Mouse (Mus musculus) heart, embryonic 15.5 days (tissue): Measurements from ENCODE around the gene Ppp1r26. TPM values are rescaled to one million over a fixed set of nuclear protein-coding genes. Genes with fewer than 3 reads are reported as not detected.
A peak's percentile ranks its signal among the peaks of the same experiment; 100 is the strongest.

Source experiments
- ATAC-seq: fragments of 200-750 bp; cut with Nextera tagmentation; replicated peaks from 2 replicates; pipeline ENCODE4 v1.8.0; 2017; ENCODE audit warnings: low read depth, moderate TSS enrichment; ENCODE audit not compliant: insufficient number of reproducible peaks, insufficient read depth, low FRiP score
- H3K27ac ChIP-seq: fragments of 300-500 bp; sonication (generic); 2 replicates; pipeline ENCODE4 v1.5.1; 2015; ENCODE audit warnings: mild to moderate bottlenecking, inconsistent platforms
- H3K27me3 ChIP-seq: fragments of 300-500 bp; sonication (generic); 2 replicates; pipeline ENCODE4 v1.6.1; 2015; ENCODE audit warnings: inconsistent platforms
- H3K36me3 ChIP-seq: fragments of 300-500 bp; sonication (generic); 2 replicates; pipeline ENCODE4 v1.6.1; 2015; ENCODE audit warnings: mild to moderate bottlenecking, inconsistent platforms
- H3K4me1 ChIP-seq: fragments of 300-500 bp; sonication (generic); replicated peaks from 2 replicates; pipeline ENCODE4 v1.6.1; 2015; ENCODE audit warnings: inconsistent platforms
- H3K4me2 ChIP-seq: fragments of 300-500 bp; sonication (generic); 2 replicates; pipeline ENCODE4 v1.6.1; 2015; ENCODE audit warnings: inconsistent platforms, mild to moderate bottlenecking, moderate library complexity
- H3K4me3 ChIP-seq: fragments of 300-500 bp; sonication (generic); 2 replicates; pipeline ENCODE4 v1.5.1; 2015; ENCODE audit warnings: mild to moderate bottlenecking, inconsistent platforms
- H3K9ac ChIP-seq: fragments of 300-500 bp; sonication (generic); 2 replicates; pipeline ENCODE4 v1.6.1; 2015; ENCODE audit warnings: mild to moderate bottlenecking, inconsistent platforms
- H3K9me3 ChIP-seq: fragments of 300-500 bp; sonication (generic); replicated peaks from 2 replicates; pipeline ENCODE4 v1.6.1; 2016; ENCODE audit warnings: inconsistent platforms
- whole genome bisulfite sequencing: fragments of 180-500 bp; shearing (Covaris S2); methylation state at CpG from one replicate; pipeline ENCODE4 v1.1.7; 2015; ENCODE audit warnings: mixed read lengths; 5-methylcytosine and 5-hydroxymethylcytosine counted together
- polyA plus RNA-seq: library from polyadenylated mRNA; unstranded; fragments of >200 nt; fragmentation: Nextera tagmentation; extraction: Ambion mirVana; gene quantifications from 2 replicates; pipeline ENCODE4 v1.2.1, GENCODE M21; 2015

Gene Ppp1r26
- polyA plus RNA-seq, 1 experiment from 2014 or later, result 3.1 TPM

DNA sequence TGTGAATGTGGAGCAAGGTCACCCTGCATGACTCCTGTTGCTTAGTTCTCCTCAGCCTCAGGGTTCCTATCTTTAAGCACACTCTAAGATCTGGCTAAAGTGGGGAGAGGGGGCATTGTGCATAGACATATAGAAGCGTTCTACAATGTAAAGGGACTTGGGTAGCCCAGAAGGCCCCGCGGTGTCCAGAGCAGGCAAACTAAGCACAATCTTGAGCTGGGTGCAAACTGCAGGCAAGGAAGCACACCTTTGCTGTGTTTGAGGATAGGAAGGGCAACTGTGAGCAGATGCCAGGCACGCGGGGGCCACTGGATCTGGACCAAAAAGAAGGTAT is 452 bp upstream of the Ppp1r26 start:
- no peak for ATAC-seq

DNA sequence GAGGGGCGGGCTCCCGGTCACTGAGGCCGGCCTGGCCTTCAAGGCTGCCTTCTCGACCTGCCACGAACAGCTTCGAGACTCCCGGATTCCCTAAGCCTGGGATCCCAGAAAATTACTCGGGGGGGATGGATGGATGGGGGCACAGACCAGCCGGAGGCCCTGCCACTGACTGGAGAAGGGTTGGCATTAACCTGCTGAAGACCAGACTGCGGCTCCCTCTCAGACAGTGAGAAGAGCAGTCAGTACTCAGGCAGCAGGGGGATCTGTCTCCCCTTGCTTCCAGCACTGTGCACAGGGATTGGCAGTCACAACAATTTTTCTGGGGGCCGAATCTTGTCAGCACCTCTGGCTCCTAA is 693 bp downstream of the Ppp1r26 start:
- Histone ChIP-seq H3K4me2 (peak overlapping the region; percentile 98), H3K27me3 (peaks cover 12% of the 10 kb centered on the region), H3K4me1 (peaks cover 13% of the 10 kb centered on the region), H3K9ac (peak overlapping the region; percentile 80), H3K4me3 (peak overlapping the region; percentile 80), H3K36me3 (peaks cover 5% of the 10 kb centered on the region; the same call in 1 of the 2 replicates), H3K9me3 (no peaks in the 10 kb centered on the region), H3K27ac (peak overlapping the region; percentile 68)
- no peak for ATAC-seq
- WGBS, result 8% methylated on average over 10 of the region's 11 CpGs

More for the DNA sequence above, 452 bp upstream of the Ppp1r26 start:
- H3K4me2 ChIP-seq, result peak overlapping the region; percentile 98
- peaks cover 13% of the 10 kb centered on the region for H3K4me1 ChIP-seq
- H3K36me3 ChIP-seq, result no peaks in the 10 kb centered on the region
- peak overlapping the region; percentile 80 for H3K4me3 ChIP-seq
- H3K27me3 ChIP-seq, result peaks cover 12% of the 10 kb centered on the region
- peak overlapping the region; percentile 80 for H3K9ac ChIP-seq
- H3K27ac ChIP-seq, result peak overlapping the region; percentile 68; the same call in 1 of the 2 replicates
- no peaks in the 10 kb centered on the region for H3K9me3 ChIP-seq
- 5% methylated on average over 5 of the region's 5 CpGs for WGBS

DNA sequence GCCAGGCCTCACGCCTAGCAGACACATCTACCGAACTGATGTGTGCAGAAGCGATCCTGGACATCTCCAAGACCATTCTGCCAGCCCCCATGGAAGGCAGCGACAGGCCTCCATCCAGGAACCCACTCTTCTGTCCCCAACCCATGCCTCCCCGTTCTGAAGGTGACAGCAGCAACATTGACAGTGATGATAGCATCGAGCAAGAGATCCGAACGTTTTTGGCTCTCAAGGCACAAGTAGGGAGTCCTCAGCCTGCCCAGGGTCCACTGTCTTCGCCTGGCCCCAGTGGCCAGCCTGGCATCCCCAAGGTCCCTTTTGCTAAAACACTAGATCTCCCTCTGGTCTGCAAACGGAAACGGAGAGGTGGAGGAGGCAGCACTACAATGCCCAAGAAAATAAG is 5.1 kb downstream of the Ppp1r26 start:
- no peak for ATAC-seq
- Histone ChIP-seq H3K36me3 (peaks cover 9% of the 10 kb centered on the region), H3K27me3 (peaks cover 7% of the 10 kb centered on the region), H3K9ac (no peak overlapping the region), H3K4me1 (peaks cover 7% of the 10 kb centered on the region), H3K4me3 (no peak overlapping the region), H3K27ac (no peak overlapping the region), H3K9me3 (no peaks in the 10 kb centered on the region), H3K4me2 (no peak overlapping the region)
- WGBS, result 82% methylated on average over 11 of the region's 11 CpGs

DNA sequence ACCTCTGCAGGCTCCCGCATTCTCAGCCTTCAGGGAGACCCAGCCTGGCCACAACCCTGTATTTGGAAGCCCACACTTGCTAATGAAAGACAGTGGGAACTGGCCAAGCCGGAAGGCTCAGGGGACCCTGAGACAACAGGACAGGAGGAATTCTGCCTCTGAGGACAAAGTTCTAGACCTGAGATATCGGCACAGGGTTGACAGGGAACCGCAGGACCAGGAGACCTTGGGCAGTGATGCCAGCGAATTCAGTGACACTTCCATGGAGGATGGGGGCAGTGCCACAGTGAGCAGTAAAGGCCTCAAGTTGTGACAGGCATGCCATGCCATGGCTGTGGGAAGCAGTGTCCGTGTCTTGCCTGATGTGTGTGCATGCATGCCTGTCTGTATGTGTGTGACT is 6.9 kb downstream of the Ppp1r26 start:
- Histone ChIP-seq H3K4me2 (no peak overlapping the region), H3K9ac (no peak overlapping the region), H3K4me3 (no peak overlapping the region), H3K9me3 (no peaks in the 10 kb centered on the region), H3K4me1 (no peaks in the 10 kb centered on the region), H3K36me3 (peaks cover 9% of the 10 kb centered on the region), H3K27me3 (peaks cover 3% of the 10 kb centered on the region; the same call in 1 of the 2 replicates), H3K27ac (no peak overlapping the region)
- ATAC-seq, result no peak
- WGBS, result 85% methylated on average over 6 of the region's 6 CpGs

DNA sequence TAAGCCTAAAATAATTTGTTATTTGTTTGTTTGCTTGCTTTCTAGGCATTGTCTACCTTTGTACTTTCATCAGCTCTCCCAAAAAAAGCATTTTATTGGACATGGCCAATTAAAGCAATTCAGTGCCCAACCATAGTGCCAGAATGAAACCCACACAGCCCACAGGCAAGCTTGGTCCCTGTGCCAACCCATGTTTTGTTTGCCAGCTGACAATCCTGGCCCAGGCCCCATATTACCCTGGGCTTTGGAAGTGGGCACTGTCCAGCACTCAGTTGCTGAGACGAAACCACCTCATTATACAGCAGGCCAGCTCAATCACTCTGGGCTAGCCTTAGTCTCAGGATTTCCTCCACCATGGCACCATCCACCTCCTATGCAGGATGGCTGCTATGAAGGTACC is 10.0 kb downstream of the Ppp1r26 start:
- H3K9me3 ChIP-seq, result no peaks in the 10 kb centered on the region
- no peaks in the 10 kb centered on the region for H3K27me3 ChIP-seq
- no peak overlapping the region for H3K4me2 ChIP-seq
- no peak overlapping the region for H3K9ac ChIP-seq
- no peak overlapping the region for H3K27ac ChIP-seq
- no peak overlapping the region for H3K4me3 ChIP-seq
- ATAC-seq, result no peak
- H3K36me3 ChIP-seq, result peaks cover 8% of the 10 kb centered on the region
- WGBS, result 71% methylated on average over 1 of the region's 1 CpGs
- H3K4me1 ChIP-seq, result no peaks in the 10 kb centered on the region

DNA sequence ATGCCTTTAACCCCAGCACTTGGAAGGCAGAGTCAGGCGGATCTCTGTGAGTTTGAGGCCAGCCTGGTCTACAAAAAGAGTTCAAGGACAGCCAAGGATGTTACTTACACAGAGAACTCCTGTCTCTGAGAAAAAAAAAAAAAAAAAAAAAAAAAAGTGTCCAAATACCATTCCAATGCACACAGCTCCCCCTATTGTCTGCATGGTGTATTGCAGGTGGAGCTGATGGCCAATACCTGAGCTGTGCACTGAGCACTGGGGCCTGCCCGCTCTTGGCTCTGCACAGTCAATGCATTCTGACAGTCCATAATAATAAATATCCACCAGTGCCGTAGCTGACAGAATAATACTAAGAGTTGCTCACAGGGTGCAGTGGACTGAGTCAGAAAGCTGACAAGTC is 17.3 kb downstream of the Ppp1r26 start:
- no peak for ATAC-seq
- peaks cover 18% of the 10 kb centered on the region; the same call in 1 of the 2 replicates for H3K27me3 ChIP-seq
- H3K36me3 ChIP-seq, result peaks cover under 1% of the 10 kb centered on the region
- H3K4me2 ChIP-seq, result no peak overlapping the region
- H3K4me3 ChIP-seq, result no peak overlapping the region
- no peak overlapping the region for H3K27ac ChIP-seq
- H3K9ac ChIP-seq, result no peak overlapping the region
- no peaks in the 10 kb centered on the region for H3K9me3 ChIP-seq
- WGBS, result 38% methylated on average over 3 of the region's 3 CpGs
- H3K4me1 ChIP-seq, result peaks cover 16% of the 10 kb centered on the region

DNA sequence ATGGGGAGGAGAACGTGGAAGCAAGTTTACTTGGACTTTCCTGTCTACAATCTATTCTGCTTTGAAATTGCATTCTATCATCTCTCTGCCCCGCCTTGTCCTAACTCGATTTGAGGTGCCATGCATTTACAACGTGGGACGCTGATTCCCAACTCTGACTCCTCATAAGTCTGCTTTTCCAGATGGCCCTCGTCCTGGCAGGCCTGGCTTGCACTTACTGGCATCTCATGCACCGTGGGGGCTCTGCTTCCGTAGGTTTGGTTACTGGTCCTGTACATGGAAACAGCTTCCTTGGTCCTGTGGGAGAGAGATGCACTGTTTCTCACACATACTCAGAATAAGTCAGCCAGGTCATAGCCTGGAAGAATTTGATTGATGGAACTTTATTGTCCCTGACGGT is 18.3 kb downstream of the Ppp1r26 start:
- no peak for ATAC-seq
- Histone ChIP-seq H3K4me3 (no peak overlapping the region), H3K36me3 (peaks cover 10% of the 10 kb centered on the region), H3K27ac (no peak overlapping the region), H3K9ac (no peak overlapping the region), H3K9me3 (no peaks in the 10 kb centered on the region), H3K27me3 (peaks cover 18% of the 10 kb centered on the region; the same call in 1 of the 2 replicates), H3K4me1 (peaks cover 21% of the 10 kb centered on the region), H3K4me2 (no peak overlapping the region)
- WGBS, result 80% methylated on average over 9 of the region's 9 CpGs

DNA sequence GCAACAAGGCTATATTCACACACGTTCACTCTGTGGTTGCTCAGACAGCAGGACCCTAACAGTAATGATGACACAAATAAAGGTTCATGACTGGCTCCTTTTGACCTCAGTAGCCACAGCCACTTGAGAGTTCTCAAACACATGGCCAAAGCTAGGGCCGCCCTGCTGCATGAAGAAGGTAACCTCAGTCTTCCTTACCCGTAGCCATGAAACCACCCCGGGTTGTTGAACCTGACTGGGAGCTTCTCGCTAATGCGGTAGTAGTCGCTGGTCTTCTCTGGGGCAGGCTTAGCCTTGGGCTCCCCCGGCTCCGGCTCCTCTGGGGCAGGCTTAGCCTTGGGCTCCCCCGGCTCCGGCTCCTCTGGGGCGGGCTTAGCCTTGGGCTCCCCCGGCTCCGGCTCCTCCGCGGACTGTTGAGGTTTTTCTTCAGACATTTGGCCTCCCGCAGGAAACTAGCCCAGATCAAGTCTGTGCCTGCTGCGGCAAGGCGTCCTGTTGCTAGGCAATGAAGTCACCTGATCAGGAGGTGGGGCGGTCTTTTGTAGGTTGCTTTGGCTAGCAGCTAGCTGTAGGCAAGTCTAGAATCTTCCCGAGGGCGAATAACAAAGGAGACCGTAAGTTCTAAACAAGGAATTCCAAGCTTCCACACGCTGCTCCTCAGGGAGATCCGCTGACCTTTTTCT is 19.4 kb downstream of the Ppp1r26 start, which contains the start of gene 1700007K13Rik:
Gene 1700007K13Rik, minus strand, starts transcription at position 497 of the 683 bp plus-strand sequence.
- no peak within 1 kb of the TSS for H3K27ac ChIP-seq
- peaks cover 21% of the 10 kb centered on the region for H3K4me1 ChIP-seq
- H3K9me3 ChIP-seq, result no peaks in the 10 kb centered on the region
- H3K4me2 ChIP-seq, result peak within 1 kb of the TSS; percentile 68
- 4% methylated on average over 25 of the region's 25 CpGs for WGBS
- peak within 1 kb of the TSS; percentile 32; the same call in 1 of the 2 replicates for H3K9ac ChIP-seq
- ATAC-seq, result no peak
- H3K27me3 ChIP-seq, result peaks cover 18% of the 10 kb centered on the region; the same call in 1 of the 2 replicates
- H3K36me3 ChIP-seq, result peaks cover 21% of the 10 kb centered on the region
- peak within 1 kb of the TSS; percentile 34 for H3K4me3 ChIP-seq

DNA sequence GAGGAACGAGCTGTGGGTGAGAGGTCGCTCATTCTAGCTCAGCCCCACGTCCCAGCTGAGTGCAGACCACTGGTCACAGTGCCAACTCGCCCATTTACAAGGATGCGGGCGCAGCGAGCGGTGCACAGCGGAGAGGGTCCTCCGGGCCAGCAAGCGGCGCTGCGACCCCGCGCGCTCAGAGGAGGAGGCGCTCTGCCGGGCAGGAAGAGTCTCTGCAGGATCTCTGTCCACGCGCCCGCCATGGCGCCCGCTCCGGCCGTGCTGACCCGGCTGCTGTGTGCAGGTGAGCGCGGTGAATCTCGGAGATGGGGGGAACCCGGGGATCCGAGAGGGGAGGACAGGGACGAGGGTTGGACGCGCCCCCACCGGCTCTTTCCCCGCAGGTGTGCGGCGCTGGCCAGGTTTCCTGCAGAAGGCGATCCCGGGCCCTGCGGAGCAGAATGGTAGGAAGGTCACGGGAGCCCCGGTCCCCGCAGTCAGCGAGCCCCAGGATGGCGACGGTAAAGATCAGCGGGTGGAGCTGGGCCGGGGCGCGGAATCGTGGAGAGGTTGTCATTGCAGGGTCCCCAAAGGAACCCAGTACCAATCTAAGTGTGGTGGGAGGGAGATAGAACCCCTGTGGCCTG is 21.4 kb downstream of the Ppp1r26 start, which contains the start of gene Mrps2:
Gene Mrps2, plus strand, starts transcription at position 207 of the 626 bp plus-strand sequence.
- Histone ChIP-seq H3K27ac (no peak within 1 kb of the TSS), H3K36me3 (peaks cover 29% of the 10 kb centered on the region), H3K4me3 (peak within 1 kb of the TSS; percentile 79), H3K27me3 (peaks cover 18% of the 10 kb centered on the region; the same call in 1 of the 2 replicates), H3K4me1 (peaks cover 21% of the 10 kb centered on the region), H3K9me3 (peaks cover under 1% of the 10 kb centered on the region; the same call in 1 of the 2 replicates), H3K9ac (peak within 1 kb of the TSS; percentile 85), H3K4me2 (peak within 1 kb of the TSS; percentile 71)
- WGBS, result 1% methylated on average over 52 of the region's 52 CpGs
- ATAC-seq, result peak; percentile 88

DNA sequence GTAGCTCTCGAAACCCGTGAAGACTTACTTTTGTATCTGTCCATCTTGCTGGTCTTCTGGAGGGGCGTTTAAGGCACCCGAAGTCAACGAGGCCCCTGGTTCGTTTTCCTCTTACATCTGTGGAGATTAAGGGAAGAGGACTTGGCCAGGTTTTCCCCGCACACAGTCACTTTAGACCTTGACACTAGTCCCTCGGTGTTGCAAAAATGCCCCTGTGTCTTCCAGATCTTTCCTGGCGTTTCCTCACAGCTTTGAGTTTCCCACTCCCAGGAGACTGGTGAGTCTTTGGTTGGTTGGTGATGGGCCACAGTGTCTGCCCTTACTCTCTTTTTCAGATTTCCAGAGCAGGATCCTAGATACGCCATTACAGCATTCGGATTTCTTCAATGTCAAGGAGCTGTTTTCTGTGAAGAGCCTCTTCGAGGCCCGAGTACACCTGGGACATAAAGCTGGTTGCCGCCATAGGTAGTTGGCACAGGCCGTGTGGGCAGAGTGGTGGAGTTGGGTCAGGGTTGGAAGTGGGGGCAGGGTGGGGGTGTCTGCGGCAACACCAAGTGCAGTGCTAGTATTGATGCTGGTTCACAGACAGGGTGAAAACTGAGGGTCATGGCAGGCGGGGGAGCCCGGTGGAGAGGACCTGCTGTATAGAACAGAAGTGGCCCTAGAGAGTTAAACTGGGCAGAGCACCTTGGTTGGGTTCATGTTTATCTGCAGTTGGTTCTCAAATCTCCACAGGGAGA is 22.1 kb downstream of the Ppp1r26 start:
- no peak for ATAC-seq
- 54% methylated on average over 18 of the region's 18 CpGs for WGBS
- no peak overlapping the region for H3K27ac ChIP-seq
- H3K36me3 ChIP-seq, result peaks cover 29% of the 10 kb centered on the region
- peaks cover 21% of the 10 kb centered on the region for H3K4me1 ChIP-seq
- peaks cover 18% of the 10 kb centered on the region; the same call in 1 of the 2 replicates for H3K27me3 ChIP-seq
- peaks cover 7% of the 10 kb centered on the region; the same call in 1 of the 2 replicates for H3K9me3 ChIP-seq
- H3K4me3 ChIP-seq, result peak overlapping the region; percentile 79
- peak overlapping the region; percentile 85 for H3K9ac ChIP-seq
- peak overlapping the region; percentile 71 for H3K4me2 ChIP-seq

DNA sequence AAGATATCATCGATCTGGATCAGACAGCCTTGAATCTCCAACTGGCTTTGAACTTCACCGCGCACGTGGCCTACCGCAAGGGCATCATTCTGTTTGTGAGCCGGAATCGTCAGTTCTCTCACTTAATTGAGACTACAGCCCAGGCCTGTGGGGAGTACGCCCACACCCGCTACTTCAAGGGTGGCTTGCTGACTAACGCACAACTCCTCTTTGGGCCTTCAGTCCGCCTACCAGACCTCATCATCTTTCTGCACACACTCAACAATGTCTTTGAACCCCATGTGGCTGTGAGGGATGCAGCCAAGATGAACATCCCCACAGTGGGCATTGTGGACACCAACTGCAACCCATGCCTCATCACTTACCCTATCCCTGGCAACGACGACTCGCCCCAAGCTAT is 22.9 kb downstream of the Ppp1r26 start:
- Histone ChIP-seq H3K36me3 (peaks cover 29% of the 10 kb centered on the region), H3K27me3 (peaks cover 15% of the 10 kb centered on the region; the same call in 1 of the 2 replicates), H3K9me3 (peaks cover 7% of the 10 kb centered on the region; the same call in 1 of the 2 replicates), H3K9ac (no peak overlapping the region), H3K4me1 (peaks cover 21% of the 10 kb centered on the region), H3K27ac (no peak overlapping the region), H3K4me2 (no peak overlapping the region), H3K4me3 (no peak overlapping the region)
- ATAC-seq, result no peak
- 97% methylated on average over 14 of the region's 14 CpGs for WGBS
